Mouse (Mus musculus) embryonic facial prominence, embryonic 15.5 days (tissue): ENCODE measurements at regions not wholly inside any gene's neighbourhood (a gene's known extent, or its start where the extent isn't known, plus 50 kb on each side); places are given as distances from the start of the nearest gene placed in this dataset.
"Not testable (repeated sequence)": the region's sequence is repeated elsewhere in the genome, so short reads cannot be mapped to it uniquely, and the experiment has no call there.

Experiments
- ATAC-seq: fragments of 200-750 bp; cut with Nextera tagmentation; 2 replicates; pipeline ENCODE4 v1.8.0; 2017; ENCODE audit warnings: low read depth, moderate TSS enrichment; ENCODE audit not compliant: insufficient number of reproducible peaks, low FRiP score, low TSS enrichment
- H3K27ac ChIP-seq: fragments of 300-500 bp; sonication (generic); replicated peaks from 2 replicates; pipeline ENCODE4 v1.5.1; 2015; ENCODE audit warnings: mild to moderate bottlenecking, inconsistent platforms
- H3K27me3 ChIP-seq: fragments of 300-500 bp; sonication (generic); 2 replicates; pipeline ENCODE4 v1.6.1; 2015; ENCODE audit warnings: inconsistent platforms
- H3K36me3 ChIP-seq: fragments of 300-500 bp; sonication (generic); 2 replicates; pipeline ENCODE4 v1.6.1; 2015; ENCODE audit warnings: mild to moderate bottlenecking, inconsistent platforms
- H3K4me1 ChIP-seq: fragments of 300-500 bp; sonication (generic); 2 replicates; pipeline ENCODE4 v1.6.1; 2015; ENCODE audit warnings: inconsistent platforms
- H3K4me2 ChIP-seq: fragments of 300-500 bp; sonication (generic); replicated peaks from 2 replicates; pipeline ENCODE4 v1.6.1; 2015; ENCODE audit warnings: mild to moderate bottlenecking, inconsistent platforms
- H3K4me3 ChIP-seq: fragments of 300-500 bp; sonication (generic); replicated peaks from 2 replicates; pipeline ENCODE4 v1.5.1; 2015; ENCODE audit warnings: mild to moderate bottlenecking, inconsistent platforms
- H3K9ac ChIP-seq: fragments of 300-500 bp; sonication (generic); 2 replicates; pipeline ENCODE4 v1.6.1; 2015; ENCODE audit warnings: inconsistent platforms
- H3K9me3 ChIP-seq: fragments of 300-500 bp; sonication (generic); replicated peaks from 2 replicates; pipeline ENCODE4 v1.6.1; 2016; ENCODE audit warnings: inconsistent platforms
- WGBS: fragments of 180-500 bp; shearing (Covaris S2); methylation state at CpG from one replicate; pipeline ENCODE4 v1.1.7; 2015; 5-methylcytosine and 5-hydroxymethylcytosine counted together

DNA sequence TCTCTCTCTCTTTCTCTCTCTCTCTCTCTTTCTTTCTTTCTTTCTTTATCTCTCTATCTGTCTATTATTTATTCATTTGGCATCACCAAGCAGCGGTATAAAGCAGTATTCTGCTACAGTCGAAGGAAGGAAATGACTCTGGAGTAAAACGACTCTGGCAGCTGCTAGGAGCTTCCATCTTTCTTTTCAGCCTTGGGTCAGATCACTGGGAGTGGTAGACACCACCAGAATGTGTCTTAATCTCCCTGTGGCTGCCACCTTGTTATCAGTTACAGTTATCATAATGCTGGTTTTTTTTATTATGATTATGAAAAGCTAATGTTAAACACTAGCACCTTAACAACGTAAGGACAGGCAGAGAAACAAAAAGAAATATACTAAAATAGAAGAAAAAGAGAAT, 219.2 kb upstream of the Zpld1 start:
- Histone ChIP-seq H3K4me3 (no peak overlapping the region), H3K9ac (no peak overlapping the region), H3K27ac (no peak overlapping the region), H3K36me3 (no peaks in the 10 kb centered on the region), H3K4me2 (no peak overlapping the region), H3K4me1 (no peaks in the 10 kb centered on the region), H3K27me3 (no peaks in the 10 kb centered on the region), H3K9me3 (no peaks in the 10 kb centered on the region)
- 68% methylated on average over 4 of the region's 4 CpGs for WGBS
- no peak for ATAC-seq

DNA sequence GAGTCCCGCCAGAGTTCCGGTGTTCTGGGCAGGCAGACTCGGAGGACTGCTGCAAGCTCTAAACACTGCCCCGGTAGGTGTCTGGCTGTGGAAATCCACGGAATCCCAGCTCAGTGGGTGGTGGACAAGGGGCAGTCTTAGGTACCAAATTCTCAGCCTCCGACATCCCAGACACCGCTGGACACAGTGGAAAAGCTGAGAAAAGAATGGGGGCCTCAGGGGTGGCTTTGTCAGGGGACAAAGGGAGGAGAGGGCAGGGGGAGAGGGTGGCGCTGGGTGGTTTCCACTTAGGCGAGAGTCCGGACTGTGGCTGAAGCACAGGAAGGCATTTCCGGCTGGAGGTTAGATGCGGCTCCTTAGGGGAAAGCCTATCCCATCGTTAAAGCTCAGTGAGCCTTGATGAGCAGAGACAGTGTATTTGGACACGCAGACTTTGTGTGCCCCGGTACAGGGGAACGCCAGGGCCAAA, 217.5 kb upstream of the Zpld1 start:
- Histone ChIP-seq H3K27me3 (no peaks in the 10 kb centered on the region), H3K27ac (no peak overlapping the region), H3K9me3 (no peaks in the 10 kb centered on the region), H3K4me1 (no peaks in the 10 kb centered on the region), H3K9ac (no peak overlapping the region), H3K4me2 (peak overlapping the region; percentile 10; the same call in 1 of the 2 replicates), H3K36me3 (no peaks in the 10 kb centered on the region), H3K4me3 (no peak overlapping the region)
- 47% methylated on average over 16 of the region's 16 CpGs for WGBS
- ATAC-seq: peak; percentile 15; the same call in 1 of the 2 replicates

DNA sequence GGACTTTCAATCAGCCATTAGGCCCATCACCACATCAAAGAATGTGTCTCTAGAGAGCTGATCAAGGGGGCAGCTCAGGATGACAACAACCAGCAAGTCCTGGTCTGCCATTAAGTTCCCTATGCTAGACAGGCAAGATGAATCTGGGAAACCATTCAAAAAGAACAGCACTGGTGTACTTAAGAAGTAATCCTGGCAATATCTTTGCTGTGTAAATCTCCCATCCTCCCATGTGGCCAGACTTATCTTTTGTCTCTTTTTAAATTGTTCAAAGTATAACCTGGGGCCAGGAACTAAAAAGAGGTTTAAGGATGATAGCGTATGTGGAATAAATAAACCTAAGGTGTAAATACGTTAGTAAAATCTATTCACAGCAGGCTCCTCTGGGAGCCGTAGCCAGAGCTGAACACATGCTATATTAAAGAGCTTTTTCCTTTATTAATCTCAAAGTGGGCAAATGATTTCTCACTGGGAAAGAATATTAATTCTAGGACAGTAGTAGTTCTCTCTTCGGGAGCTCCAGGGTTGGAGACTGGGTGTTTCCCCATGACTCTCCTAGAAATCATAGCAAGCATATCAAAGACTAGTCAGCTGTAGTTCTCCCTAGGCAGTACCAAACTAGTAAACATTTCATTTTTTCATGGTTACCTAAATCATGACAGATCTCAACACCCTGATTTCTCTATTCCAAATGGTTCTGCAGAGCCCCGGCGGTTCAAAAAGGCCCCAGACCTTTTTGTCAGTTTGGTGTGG, 216.8 kb upstream of the Zpld1 start:
- H3K36me3 ChIP-seq: no peaks in the 10 kb centered on the region
- 79% methylated on average over 6 of the region's 6 CpGs for WGBS
- no peaks in the 10 kb centered on the region for H3K4me1 ChIP-seq
- no peak overlapping the region for H3K9ac ChIP-seq
- no peaks in the 10 kb centered on the region for H3K27me3 ChIP-seq
- H3K27ac ChIP-seq: no peak overlapping the region
- 0 out of 2 replicates have a peak overlapping the region, but pooled peaks have one; percentile 10 for H3K4me2 ChIP-seq
- no peak overlapping the region for H3K4me3 ChIP-seq
- H3K9me3 ChIP-seq: no peaks in the 10 kb centered on the region
- no peak for ATAC-seq

DNA sequence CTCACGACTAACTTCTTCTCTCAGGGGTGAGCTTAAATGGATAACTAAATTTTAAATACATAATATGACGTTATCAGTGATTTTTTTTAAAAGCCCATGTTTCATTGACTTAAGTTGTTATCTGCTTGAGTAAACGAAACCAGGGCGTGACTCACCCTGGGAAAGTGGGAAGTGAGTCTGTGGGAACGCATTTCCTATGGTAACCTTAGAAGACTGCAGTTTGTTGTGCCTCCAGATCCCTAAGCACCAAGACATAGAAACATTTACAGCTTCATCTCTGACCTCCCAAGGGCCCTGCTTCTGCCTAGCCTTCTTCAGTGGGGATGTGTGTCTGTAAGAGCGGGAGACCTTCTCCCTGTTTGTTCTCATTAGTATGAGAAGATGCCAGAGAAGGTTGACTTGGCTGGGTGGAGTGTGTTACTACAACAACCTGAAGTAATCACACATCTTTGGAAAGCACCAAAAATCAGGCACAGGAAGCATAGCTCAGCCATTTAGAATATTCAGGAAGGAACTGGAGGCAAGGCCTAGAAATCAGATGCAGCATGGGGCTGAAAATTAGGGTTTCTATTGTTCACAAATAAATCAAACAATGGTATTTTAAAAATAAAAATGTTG, 207.1 kb upstream of the Zpld1 start:
- WGBS: 58% methylated on average over 6 of the region's 6 CpGs
- no peak for ATAC-seq
- no peaks in the 10 kb centered on the region for H3K9me3 ChIP-seq
- no peak overlapping the region for H3K4me2 ChIP-seq
- no peaks in the 10 kb centered on the region for H3K4me1 ChIP-seq
- no peak overlapping the region for H3K27ac ChIP-seq
- no peak overlapping the region for H3K4me3 ChIP-seq
- H3K9ac ChIP-seq: no peak overlapping the region
- H3K36me3 ChIP-seq: no peaks in the 10 kb centered on the region
- no peaks in the 10 kb centered on the region for H3K27me3 ChIP-seq

DNA sequence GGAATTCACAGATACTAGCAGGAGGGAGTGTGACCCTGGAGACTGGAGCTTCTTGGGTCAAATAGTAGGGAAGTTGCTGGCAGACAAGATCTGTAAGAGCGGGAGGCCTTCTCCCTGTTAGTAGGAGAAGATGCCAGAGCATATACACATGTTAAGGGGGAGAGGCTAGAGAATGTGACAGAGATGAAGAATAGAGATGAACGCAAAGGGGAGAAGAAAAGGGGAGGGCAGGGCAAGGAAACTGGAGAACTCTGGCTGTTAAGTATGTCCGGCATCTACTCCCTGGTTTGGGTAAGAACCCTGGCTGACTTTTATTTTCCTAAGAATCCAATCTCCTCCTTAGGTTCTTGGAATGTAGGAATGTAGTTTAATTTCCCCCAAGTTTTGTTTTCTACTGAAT, 206.5 kb upstream of the Zpld1 start:
- Histone ChIP-seq H3K4me2 (no peak overlapping the region), H3K9me3 (no peaks in the 10 kb centered on the region), H3K9ac (no peak overlapping the region), H3K27ac (no peak overlapping the region), H3K27me3 (no peaks in the 10 kb centered on the region), H3K4me3 (no peak overlapping the region), H3K36me3 (no peaks in the 10 kb centered on the region), H3K4me1 (no peaks in the 10 kb centered on the region)
- WGBS: 76% methylated on average over 3 of the region's 3 CpGs
- no peak for ATAC-seq

DNA sequence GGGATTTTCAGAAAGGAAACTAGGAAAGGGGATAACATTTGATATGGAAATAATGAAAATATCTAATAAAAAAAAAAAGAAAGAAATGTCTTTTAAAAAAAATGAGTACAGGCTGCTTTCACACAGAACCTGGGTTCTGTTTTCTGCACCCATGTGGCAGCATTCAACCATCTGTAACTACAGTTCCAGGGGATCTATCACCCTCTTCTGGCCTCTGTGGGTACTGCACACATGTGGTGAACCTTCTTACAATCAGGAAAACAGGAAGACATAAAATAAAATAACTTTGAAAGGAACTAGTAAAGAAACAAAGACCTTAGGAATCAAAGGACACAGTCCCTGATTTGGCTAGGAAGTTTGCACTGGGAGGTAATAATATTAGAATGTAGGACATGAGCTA, 205.5 kb upstream of the Zpld1 start:
- no peaks in the 10 kb centered on the region for H3K27me3 ChIP-seq
- H3K4me1 ChIP-seq: no peaks in the 10 kb centered on the region
- no peaks in the 10 kb centered on the region for H3K36me3 ChIP-seq
- no peak overlapping the region for H3K4me3 ChIP-seq
- no peak for ATAC-seq
- H3K27ac ChIP-seq: no peak overlapping the region
- no peak overlapping the region for H3K9ac ChIP-seq
- no peaks in the 10 kb centered on the region for H3K9me3 ChIP-seq
- H3K4me2 ChIP-seq: no peak overlapping the region

DNA sequence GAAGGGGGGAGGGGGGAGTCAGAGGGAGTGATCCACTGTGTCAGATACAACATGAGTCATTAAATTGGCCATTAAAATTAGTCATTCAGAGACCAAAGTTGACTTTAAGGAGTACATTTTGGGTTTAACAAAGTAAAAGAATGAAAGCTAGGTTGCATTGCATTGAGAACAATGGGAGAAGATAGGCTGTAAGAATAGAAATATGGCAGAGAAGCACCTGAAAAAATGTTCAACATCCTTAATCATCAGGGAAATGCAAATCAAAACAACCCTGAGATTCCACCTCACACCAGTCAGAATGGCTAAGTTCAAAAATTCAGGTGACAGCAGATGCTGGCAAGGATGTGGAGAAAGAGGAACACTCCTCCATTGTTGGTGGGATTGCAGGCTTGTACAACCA, 202.0 kb upstream of the Zpld1 start:
- ATAC-seq, H3K27me3 ChIP-seq, H3K4me2 ChIP-seq, H3K27ac ChIP-seq, H3K9me3 ChIP-seq, H3K36me3 ChIP-seq, H3K4me1 ChIP-seq, H3K4me3 ChIP-seq, H3K9ac ChIP-seq: not testable (repeated sequence)

DNA sequence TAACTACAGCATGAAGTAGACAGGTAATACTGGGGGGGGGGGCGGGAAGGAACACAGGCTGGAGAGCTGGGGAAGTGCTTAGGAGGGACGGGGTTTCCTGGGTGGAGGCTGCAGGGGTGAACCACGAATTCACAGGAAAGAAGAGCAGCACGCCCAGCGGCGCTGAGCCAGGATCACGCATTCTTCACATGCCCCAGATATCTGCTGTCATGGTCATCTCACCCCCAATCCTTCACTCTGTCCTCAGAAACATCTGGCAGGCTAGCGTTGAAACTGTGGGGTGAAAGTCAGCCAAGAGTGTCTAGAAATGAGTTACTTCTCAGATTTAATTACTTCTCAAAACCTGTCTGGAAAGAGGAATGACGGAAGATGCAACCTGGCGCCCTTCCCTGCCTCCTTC, 197.3 kb upstream of the Zpld1 start:
- Histone ChIP-seq H3K4me3 (no peak overlapping the region), H3K27ac (no peak overlapping the region), H3K9me3 (no peaks in the 10 kb centered on the region), H3K36me3 (no peaks in the 10 kb centered on the region), H3K4me2 (no peak overlapping the region), H3K27me3 (no peaks in the 10 kb centered on the region), H3K4me1 (no peaks in the 10 kb centered on the region), H3K9ac (no peak overlapping the region)
- no peak for ATAC-seq
- WGBS: 75% methylated on average over 10 of the region's 10 CpGs

DNA sequence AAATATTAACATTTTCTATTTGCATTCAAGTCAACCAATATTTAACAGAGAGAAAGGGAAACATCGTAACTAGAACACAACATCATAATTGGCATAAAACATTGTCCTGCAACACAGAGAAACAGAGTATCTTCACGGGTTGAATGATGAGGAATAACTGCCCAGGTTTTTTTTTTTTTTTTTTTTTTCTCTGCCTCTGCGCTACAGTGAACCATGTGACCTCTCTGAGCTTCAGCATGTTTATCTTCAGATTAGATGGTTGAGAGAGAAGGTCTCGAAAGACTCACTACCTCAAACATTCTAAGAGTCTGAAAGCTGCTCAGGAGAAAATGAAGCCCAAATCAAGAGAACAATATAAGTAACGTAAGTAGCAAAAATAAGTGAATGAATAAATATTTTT, 196.4 kb upstream of the Zpld1 start:
- Histone ChIP-seq H3K9me3 (no peaks in the 10 kb centered on the region), H3K9ac (no peak overlapping the region), H3K36me3 (no peaks in the 10 kb centered on the region), H3K27me3 (no peaks in the 10 kb centered on the region), H3K27ac (no peak overlapping the region), H3K4me3 (no peak overlapping the region), H3K4me1 (no peaks in the 10 kb centered on the region), H3K4me2 (no peak overlapping the region)
- 74% methylated on average over 5 of the region's 5 CpGs for WGBS
- ATAC-seq: no peak

DNA sequence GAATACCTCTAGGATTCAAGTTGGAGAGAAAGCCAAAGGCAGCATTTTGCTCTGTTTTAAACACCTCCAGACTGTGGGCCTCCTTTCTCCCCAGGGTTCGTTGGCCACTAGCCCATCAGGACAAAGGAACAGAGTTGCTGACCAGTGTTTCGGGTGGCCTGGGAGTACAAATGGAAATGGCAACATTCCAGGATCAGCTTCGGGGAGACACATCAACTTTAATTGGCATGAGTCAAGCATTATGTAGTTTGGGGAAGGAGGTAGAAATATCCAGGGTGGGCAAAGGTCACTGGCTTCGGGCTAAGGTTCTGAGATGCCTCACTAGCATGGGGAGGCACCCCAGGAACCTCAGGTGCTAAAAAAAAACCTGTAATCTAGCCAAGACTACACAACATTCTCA, 194.3 kb upstream of the Zpld1 start:
- Histone ChIP-seq H3K9ac (no peak overlapping the region), H3K36me3 (no peaks in the 10 kb centered on the region), H3K4me3 (no peak overlapping the region), H3K4me2 (no peak overlapping the region), H3K27me3 (no peaks in the 10 kb centered on the region), H3K4me1 (no peaks in the 10 kb centered on the region), H3K27ac (no peak overlapping the region), H3K9me3 (no peaks in the 10 kb centered on the region)
- WGBS: 62% methylated on average over 4 of the region's 4 CpGs
- ATAC-seq: no peak

DNA sequence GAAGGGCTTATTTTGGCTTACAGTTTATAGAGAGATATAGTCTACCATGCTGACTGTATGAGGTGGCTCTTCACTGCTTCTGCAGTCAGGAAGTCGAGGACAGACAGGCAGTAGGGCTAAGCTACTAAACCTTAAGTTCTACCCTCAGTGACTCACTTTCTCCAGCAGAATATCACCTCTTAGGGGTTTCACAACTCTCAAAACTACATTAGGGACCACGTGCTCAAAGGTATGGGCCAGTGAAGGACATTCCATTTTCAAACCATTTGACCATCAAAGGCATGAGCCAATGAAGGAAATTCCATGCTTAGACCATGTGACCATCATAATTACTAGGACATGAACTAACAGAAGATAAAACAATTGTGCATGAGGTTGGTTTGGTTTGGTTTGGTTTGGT, 186.6 kb upstream of the Zpld1 start:
- H3K4me3 ChIP-seq: no peak overlapping the region
- no peak overlapping the region for H3K27ac ChIP-seq
- no peaks in the 10 kb centered on the region for H3K27me3 ChIP-seq
- no peaks in the 10 kb centered on the region for H3K9me3 ChIP-seq
- no peak overlapping the region for H3K9ac ChIP-seq
- H3K4me1 ChIP-seq: no peaks in the 10 kb centered on the region
- WGBS: 71% methylated on average over 2 of the region's 2 CpGs
- H3K36me3 ChIP-seq: no peaks in the 10 kb centered on the region
- no peak overlapping the region for H3K4me2 ChIP-seq
- no peak for ATAC-seq

DNA sequence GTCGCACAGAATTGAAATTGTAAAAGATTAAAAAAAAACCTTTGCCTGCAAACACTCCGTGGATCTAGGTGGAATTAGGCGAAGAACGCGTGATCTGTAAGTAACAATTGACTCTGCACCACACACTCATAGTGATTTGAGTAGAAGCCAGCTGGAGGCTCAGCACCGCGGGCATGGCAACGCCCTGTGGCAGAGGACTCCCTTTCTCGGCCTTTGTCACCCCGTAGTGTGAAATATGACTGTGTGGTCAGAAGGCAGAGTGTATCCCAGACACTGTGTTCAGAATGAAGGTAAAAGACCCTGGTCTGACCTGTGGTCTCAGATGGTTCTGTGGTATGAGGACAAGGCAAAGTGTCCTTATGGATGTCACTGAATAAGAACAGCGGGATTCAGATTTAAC, 183.0 kb upstream of the Zpld1 start:
- H3K4me3 ChIP-seq: no peak overlapping the region
- no peak overlapping the region for H3K9ac ChIP-seq
- H3K9me3 ChIP-seq: no peaks in the 10 kb centered on the region
- no peak overlapping the region for H3K27ac ChIP-seq
- 76% methylated on average over 11 of the region's 11 CpGs for WGBS
- H3K4me2 ChIP-seq: no peak overlapping the region
- no peaks in the 10 kb centered on the region for H3K4me1 ChIP-seq
- no peaks in the 10 kb centered on the region for H3K36me3 ChIP-seq
- H3K27me3 ChIP-seq: no peaks in the 10 kb centered on the region
- no peak for ATAC-seq
